Mouse (Mus musculus) ES-Bruce4 (cell line): ENCODE measurements around the gene Lamb3. TPM values are rescaled to one million over a fixed set of nuclear protein-coding genes. Genes with fewer than 3 reads are reported as not detected.

Source experiments
- H3K27ac ChIP-seq: 2 replicates; pipeline ENCODE4 v1.5.1; 2012; ENCODE audit warnings: low read length, inconsistent platforms; ENCODE audit not compliant: insufficient read depth
- H3K27me3 ChIP-seq: 2 replicates; pipeline ENCODE4 v1.6.1; 2012; ENCODE audit warnings: mild to moderate bottlenecking, low read length, inconsistent platforms; ENCODE audit not compliant: control insufficient read depth, poor library complexity, insufficient read depth, severe bottlenecking
- H3K36me3 ChIP-seq: 2 replicates; pipeline ENCODE4 v1.6.1; 2012; ENCODE audit warnings: inconsistent platforms, mild to moderate bottlenecking, low read length, moderate library complexity; ENCODE audit not compliant: control insufficient read depth, poor library complexity, insufficient read depth, severe bottlenecking
- H3K4me1 ChIP-seq: one replicate; pipeline ENCODE4 v1.8.1; 2011; ENCODE audit warnings: low read length; ENCODE audit not compliant: control insufficient read depth, insufficient read depth
- H3K4me3 ChIP-seq: 2 replicates; pipeline ENCODE4 v1.5.1; 2011; ENCODE audit warnings: low read depth, mild to moderate bottlenecking, low read length
- H3K9ac ChIP-seq: 2 replicates; pipeline ENCODE4 v1.6.1; 2012; ENCODE audit warnings: low read depth, mild to moderate bottlenecking, inconsistent platforms; ENCODE audit not compliant: poor library complexity, severe bottlenecking
- H3K9me3 ChIP-seq: replicated peaks from 2 replicates; pipeline ENCODE4 v1.6.1; 2012; ENCODE audit warnings: mild to moderate bottlenecking, low read length, inconsistent platforms; ENCODE audit not compliant: control insufficient read depth, poor library complexity, insufficient read depth, severe bottlenecking
- CTCF ChIP-seq: IDR thresholded peaks from one replicate; pipeline ENCODE4 v1.8.1; 2011; ENCODE audit warnings: low read depth, low read length
- EP300 ChIP-seq: IDR thresholded peaks from 2 replicates; pipeline ENCODE4 v1.6.1; 2011; ENCODE audit warnings: low read depth, low read length; ENCODE audit not compliant: insufficient read depth
- POLR2A ChIP-seq: IDR thresholded peaks from one replicate; pipeline ENCODE4 v1.8.1; 2011; ENCODE audit warnings: low read length; ENCODE audit not compliant: insufficient read depth
- polyA plus RNA-seq: library from polyadenylated mRNA; stranded (reverse); fragments of >200 nt; gene quantifications from 2 replicates; pipeline ENCODE4 v1.2.4, GENCODE M21; 2011; ENCODE audit warnings: low read depth; ENCODE audit not compliant: missing spikeins, insufficient read depth, insufficient read length

The Lamb3 gene
- polyA plus RNA-seq, 1 experiment, result 6.4 TPM

DNA sequence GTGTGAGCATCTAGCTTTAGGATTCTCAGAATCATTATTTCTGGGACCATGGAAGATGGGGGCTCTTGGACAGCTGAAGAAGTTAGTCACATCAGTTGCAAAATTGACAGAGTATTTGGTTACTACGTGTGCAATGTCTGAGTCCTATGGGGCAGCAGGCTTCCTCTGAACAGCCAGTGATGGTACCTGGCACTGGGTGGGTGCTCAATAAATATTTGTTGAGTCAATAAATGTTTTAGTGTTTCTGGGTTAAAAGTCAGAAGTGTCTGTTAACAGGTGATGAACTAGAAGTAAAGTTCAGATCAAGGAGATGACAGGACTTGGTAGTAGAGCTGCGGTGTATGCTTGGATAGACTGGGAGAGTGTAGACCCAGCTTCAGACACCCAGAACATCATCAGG is 80.1 kb downstream of the Lamb3 start:
- TF ChIP-seq CTCF, result no peak
- no peak for TF ChIP-seq EP300
- no peak for TF ChIP-seq POLR2A
- H3K27ac ChIP-seq, result no peak overlapping the region
- H3K9me3 ChIP-seq, result no peaks in the 10 kb centered on the region
- no peaks in the 10 kb centered on the region for H3K27me3 ChIP-seq
- no peak overlapping the region for H3K4me3 ChIP-seq
- H3K9ac ChIP-seq, result no peak overlapping the region
- H3K36me3 ChIP-seq, result no peaks in the 10 kb centered on the region
- H3K4me1 ChIP-seq, result no peaks in the 10 kb centered on the region

DNA sequence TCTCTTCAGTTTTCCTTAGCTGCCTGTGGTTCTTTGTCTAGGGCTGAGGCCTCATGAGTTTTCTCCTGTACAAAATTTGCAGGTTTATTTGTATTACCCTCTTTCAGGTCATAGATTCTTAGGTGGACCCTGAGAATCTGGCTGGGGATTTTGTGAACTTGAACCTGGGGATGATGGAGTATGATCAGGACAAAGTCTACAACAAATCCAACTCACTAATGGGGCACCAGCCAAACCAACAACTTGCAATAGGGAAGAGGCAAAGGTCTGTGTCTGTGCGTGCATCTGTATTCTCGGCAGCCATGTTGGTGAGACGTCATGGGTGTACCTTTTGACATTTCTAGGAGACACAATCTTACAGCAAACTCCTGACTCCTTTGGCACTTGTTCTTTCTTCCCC is 81.6 kb downstream of the Lamb3 start:
- Histone ChIP-seq H3K4me3 (no peak overlapping the region), H3K9ac (no peak overlapping the region), H3K27ac (no peak overlapping the region), H3K27me3 (no peaks in the 10 kb centered on the region), H3K4me1 (no peaks in the 10 kb centered on the region), H3K36me3 (no peaks in the 10 kb centered on the region), H3K9me3 (no peaks in the 10 kb centered on the region)
- TF ChIP-seq POLR2A, result no peak
- TF ChIP-seq CTCF, result no peak
- no peak for TF ChIP-seq EP300

DNA sequence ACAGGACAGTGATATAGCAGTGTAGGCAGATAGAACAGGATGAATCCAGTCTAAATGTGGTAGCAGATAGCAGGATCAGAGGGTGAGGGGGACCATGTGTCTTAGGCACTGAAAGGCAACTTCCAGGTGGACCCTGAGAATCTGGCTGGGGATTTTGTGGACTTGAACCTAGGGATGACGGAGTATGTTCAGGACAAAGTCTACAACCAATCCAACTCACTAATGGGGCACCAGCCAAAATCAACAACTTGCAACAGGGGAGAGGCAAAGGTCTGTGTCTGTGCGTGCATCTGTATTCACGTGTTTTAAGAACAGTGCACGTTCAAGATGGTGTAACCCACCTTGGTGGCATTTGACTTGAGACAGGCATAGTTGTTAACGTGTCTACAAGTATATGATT is 82.4 kb downstream of the Lamb3 start:
- no peaks in the 10 kb centered on the region for H3K4me1 ChIP-seq
- H3K4me3 ChIP-seq, result no peak overlapping the region
- H3K9ac ChIP-seq, result no peak overlapping the region
- no peaks in the 10 kb centered on the region for H3K36me3 ChIP-seq
- no peak overlapping the region for H3K27ac ChIP-seq
- TF ChIP-seq CTCF, result no peak
- no peak for TF ChIP-seq POLR2A
- no peak for TF ChIP-seq EP300
- no peaks in the 10 kb centered on the region for H3K27me3 ChIP-seq
- no peaks in the 10 kb centered on the region for H3K9me3 ChIP-seq

DNA sequence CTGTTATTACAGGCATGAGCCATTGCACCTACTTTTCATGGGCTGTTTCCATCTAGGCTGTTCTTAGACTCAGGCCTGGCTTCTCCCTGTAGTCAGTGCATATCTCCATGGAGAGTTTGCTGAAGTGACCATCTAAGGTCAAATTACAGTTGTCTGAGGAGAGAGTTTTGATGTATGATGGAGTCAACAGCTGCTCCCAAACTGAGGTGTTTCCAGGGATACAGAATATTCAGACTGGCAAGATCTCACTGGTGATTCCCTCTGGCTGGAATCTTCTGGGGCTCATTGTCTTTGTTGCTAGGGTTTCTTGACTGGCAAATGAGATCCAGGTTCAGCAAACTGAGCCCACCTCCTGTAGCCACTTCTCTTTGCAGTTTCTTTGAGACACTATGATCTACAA is 83.2 kb downstream of the Lamb3 start:
- no peak overlapping the region for H3K9ac ChIP-seq
- TF ChIP-seq POLR2A, result no peak
- TF ChIP-seq CTCF, result no peak
- TF ChIP-seq EP300, result no peak
- H3K9me3 ChIP-seq, result no peaks in the 10 kb centered on the region
- H3K4me1 ChIP-seq, result no peaks in the 10 kb centered on the region
- H3K4me3 ChIP-seq, result no peak overlapping the region
- no peaks in the 10 kb centered on the region for H3K27me3 ChIP-seq
- no peaks in the 10 kb centered on the region for H3K36me3 ChIP-seq
- H3K27ac ChIP-seq, result no peak overlapping the region

DNA sequence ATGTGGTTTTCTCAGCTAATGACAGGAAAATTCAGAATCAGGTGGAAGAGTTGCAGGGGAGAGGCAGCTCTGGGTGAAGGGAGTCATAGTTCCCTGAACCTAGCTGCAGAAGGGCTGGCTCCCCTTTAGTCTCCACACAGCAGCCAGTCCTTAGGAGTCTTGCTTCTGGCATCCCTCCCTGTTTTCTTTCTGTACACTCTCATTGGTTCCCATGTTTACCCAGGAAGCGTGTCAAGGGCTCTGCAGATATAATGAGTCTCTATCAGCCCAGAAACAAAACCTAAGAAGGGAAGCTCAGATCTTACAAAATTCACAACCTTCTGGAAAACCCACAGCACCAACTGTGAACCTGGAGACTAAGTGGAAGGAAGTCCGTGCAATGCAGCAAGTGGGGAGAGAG is 85.5 kb downstream of the Lamb3 start:
- TF ChIP-seq EP300 (no peak), POLR2A (no peak)
- H3K27me3 ChIP-seq, result no peaks in the 10 kb centered on the region

DNA sequence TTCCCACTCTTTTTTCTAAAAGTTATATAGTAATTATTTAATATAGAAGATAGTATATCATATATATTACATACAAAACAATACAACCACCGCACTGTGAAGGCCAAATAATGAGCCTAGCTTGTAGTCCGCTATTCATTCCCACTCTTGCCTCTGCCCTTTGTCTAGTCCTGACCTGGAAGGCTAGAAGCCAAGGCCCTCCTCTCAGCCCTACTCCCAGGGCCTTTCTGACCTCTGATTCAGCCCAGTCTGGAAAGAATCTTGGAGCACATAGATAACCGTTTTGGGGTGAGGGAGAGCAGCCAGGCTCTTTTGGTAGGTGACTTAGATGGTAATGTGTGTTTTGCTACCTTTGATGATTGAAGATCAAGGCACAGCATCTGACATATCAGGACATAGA is 86.4 kb downstream of the Lamb3 start:
- no peaks in the 10 kb centered on the region for H3K9me3 ChIP-seq
- no peak overlapping the region for H3K27ac ChIP-seq
- TF ChIP-seq POLR2A, result no peak
- TF ChIP-seq CTCF, result no peak
- TF ChIP-seq EP300, result no peak
- H3K27me3 ChIP-seq, result no peaks in the 10 kb centered on the region
- no peaks in the 10 kb centered on the region for H3K36me3 ChIP-seq
- no peaks in the 10 kb centered on the region for H3K4me1 ChIP-seq
- H3K9ac ChIP-seq, result no peak overlapping the region
- no peak overlapping the region for H3K4me3 ChIP-seq

More for the DNA sequence above, 85.5 kb downstream of the Lamb3 start:
- no peak overlapping the region for H3K27ac ChIP-seq
- H3K4me3 ChIP-seq, result no peak overlapping the region
- no peaks in the 10 kb centered on the region for H3K9me3 ChIP-seq
- H3K36me3 ChIP-seq, result no peaks in the 10 kb centered on the region
- H3K9ac ChIP-seq, result no peak overlapping the region
- no peaks in the 10 kb centered on the region for H3K4me1 ChIP-seq
